Mouse (Mus musculus): ENCODE data around the gene Cnn1.
A peak's percentile ranks its signal among the peaks of the same experiment; 100 is the strongest.

Gene Cnn1

DNA sequence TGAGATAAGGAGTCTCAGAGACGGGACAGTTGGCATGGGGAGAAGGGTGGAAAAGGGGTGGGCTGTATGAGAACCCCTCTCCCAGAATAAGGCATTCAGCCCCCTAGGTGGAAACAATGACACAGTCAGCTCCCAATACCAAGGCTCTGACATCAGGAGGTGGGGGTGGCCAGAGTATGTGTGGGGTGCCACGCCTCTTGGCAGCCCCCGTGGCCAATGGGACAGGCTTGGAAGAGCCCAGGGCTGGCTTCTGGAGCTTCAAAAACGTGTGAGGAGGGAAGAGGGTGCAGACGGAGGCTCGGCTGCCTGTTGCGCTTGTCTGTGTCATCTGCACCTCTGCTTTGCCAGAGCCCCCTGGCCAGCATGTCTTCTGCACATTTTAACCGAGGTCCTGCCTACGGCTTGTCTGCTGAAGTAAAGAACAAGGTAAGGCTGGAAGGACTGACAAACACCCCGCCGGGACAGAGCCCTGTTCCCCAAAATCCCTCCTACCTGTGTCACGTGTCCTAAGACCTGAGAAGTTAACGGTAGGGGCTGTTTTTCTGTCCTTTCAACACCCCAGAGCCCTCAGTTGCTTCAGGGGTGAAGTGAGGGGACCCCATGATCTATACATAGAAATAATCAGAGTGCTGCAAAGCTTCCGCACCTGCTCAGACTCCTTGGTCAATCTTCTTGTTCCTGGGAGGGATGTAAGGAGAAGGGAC is at the start of gene Cnn1:
Gene Cnn1 (plus strand): TSS at position 224 of the 704 bp plus-strand sequence.
- DNase-seq (ENCODE audit: extremely low read depth, low read depth), result no peak

DNA sequence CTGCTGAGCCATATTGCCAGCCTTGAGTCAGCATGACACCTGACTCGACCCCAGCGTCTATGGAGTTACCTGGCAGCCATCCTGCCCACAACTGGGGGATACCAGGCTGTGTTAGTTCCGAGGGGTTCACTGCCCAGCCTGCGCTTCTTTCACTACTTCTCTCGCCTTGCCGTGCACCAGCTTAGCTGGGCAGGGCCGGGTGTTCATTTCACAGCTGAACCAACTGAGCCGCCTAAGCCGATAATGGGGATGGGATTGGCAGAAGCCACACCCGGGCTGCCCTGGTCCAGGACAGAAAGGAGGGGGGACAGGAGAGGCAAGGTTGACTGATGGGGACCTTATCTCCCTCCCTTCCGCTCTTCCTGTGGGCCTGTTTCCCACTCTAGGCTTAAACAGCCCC is 49.7 kb upstream of the Cnn1 start:
- DNase-seq (ENCODE audit: extremely low read depth, low read depth), result no peak

DNA sequence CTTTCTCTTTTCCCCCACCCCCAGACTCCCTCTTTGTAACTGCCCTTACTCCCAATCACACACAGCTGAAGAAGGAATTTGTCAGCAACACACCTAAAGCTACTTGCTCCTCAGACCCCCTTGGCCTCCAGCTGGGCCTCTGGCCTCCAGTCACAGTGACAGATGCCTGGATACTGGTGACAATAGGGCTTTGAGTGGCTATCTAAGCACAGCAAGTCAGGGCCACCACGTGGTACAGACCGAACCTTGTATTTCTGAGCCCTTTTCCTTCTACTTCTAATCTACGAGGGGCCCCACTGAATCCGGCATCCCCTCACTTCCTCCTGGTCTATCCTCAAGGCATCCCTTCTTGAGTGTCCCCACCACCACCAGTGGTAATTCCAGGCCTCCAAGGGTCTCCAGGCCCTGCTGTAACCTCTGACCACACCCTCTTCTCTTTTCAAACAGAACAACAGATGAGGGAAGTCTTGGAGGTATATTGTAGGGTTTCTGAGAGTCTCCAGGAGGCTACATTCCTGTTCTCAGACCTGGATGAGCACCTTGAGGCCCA is 49.2 kb upstream of the Cnn1 start:
- no peak for DNase-seq (ENCODE audit: extremely low read depth, low read depth)

DNA sequence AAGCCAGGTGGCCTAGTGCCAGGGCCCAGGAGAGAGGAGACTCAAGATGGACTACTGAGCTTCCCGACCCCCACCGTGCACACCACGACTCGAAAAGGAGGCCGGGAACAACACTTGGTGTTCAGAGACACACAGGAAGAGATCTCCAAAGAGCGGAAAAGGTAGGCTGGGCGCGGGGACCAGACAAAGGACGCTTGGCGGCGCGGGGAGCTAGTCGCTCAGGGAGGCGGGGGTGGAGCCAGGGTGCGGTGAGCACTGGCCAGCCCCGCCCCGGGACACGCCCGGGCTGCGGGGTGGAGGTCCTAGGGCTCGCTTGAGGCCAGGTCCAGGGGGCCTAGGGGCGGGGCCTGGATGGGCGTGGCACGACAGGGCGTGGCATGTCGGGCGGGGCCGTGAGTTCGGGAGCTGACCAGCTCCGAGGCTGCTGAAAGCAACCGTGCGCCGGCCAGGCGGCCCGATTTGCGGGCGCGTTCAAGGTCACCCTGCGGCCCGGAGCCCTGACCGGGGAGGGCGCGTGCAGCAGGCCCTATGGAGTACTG is 48.6 kb upstream of the Cnn1 start:
- DNase-seq (ENCODE audit: extremely low read depth, low read depth), result no peak

DNA sequence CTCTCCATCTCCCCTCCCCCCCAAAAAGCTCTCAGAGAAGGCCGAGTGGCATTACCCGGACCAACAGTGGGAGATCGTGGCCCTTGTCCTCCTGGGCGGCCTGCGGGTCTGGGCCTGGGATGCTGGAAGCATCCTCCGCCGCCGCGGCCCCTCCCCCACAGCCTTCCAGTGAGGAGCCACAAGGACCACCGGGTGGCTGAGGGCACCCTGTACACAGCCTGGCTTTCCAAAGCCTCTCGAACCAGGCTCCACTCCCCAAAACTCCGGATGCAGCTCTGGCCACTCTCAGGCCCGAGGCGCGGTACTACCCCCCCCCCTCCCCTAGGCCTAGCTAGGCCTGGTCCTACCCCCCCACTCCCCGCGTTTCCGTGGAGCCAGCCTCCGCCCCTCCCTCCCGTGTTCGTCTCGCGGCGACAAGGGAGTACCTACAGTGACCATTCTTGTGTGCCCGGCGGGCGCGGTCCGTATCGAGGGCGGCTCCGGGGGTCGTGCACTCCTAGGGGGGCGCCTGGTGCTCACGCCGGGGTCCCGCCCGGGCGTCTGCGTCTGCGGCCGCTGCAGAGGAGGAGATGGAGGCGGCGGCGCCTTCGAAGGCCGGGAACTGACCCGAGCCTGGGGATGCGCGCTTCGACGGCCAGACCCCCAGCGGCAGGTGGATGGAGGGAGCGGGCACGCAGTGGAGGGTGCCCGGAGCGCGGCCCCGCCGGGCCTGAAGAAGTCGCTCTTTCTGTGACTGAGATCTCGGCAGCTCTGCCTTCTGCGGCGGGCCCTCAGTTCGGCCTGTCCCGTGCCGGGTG is 47.7 kb upstream of the Cnn1 start:
- DNase-seq (ENCODE audit: extremely low read depth, low read depth), result no peak

DNA sequence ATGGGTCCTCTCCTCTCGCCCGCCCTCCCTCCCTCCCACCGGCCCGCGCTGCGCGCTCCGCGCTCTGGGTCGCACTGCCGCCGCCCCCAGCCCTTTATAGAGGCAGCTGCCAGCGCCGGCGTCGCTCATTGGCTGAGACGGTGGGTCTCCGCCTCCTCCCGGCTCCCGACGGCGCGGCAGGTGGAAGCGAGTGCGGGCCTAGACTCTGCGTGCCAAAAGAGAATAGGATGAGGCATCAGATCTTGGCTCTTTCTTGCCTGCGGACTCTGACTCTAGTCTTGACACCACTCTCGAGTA is 47.1 kb upstream of the Cnn1 start, which contains the start of gene Elavl3:
Gene Elavl3 (minus strand): TSS at position 66 of the 297 bp plus-strand sequence.
- DNase-seq (ENCODE audit: extremely low read depth, low read depth), result no peak

DNA sequence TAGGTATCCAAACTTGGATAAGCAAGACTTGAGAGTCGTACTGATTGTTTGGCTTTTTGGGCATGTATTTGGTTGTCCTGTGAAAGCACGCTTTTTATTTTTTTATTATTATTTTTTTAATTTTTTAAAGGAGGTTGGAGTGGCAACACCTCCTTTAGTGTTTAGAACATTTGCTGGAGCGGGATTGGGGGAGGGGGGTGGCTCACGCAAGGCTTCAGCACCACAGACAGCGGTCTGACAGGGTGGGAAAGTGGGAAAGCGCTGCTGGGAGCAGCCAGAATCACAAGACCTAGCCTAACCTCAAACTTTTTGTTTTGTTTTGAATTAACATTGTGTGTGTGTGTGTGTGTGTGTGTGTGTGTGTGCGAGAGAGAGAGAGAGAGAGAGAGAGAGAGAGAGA is 45.4 kb upstream of the Cnn1 start:
- no peak for DNase-seq (ENCODE audit: extremely low read depth, low read depth)

DNA sequence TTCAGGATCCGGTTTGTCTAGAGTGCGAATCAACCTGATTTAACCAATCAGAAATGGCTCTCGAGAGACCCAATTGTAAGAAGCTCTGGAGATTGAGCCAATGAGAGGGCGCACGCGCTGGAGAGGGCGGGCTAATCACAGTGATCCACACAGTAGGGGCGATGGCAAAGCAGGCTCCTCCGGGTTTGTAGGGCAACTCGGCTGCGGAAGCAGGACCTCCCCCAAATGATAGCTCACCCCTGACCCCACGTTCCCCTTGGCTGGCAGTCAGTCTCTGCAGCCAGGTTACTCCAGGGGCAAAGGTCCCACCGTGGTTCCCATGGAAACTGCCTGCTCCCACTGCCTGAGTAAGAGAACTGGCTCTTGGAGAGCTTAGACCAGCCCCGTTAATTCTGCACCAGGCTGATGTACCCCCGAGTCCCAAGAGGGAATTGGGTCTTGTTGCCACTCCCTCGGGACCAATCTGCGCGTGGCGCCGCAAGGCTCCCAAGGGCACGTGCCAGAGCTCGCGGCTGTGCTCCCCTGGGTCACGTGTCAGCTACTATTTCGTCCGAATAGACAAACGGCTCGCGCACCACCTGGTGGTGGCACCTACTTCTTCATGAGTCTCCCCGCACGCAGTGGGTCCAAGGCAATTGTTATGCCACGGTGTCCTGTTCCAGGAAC is 44.5 kb upstream of the Cnn1 start:
- peak; percentile 64 for DNase-seq (ENCODE audit: extremely low read depth, low read depth)

DNA sequence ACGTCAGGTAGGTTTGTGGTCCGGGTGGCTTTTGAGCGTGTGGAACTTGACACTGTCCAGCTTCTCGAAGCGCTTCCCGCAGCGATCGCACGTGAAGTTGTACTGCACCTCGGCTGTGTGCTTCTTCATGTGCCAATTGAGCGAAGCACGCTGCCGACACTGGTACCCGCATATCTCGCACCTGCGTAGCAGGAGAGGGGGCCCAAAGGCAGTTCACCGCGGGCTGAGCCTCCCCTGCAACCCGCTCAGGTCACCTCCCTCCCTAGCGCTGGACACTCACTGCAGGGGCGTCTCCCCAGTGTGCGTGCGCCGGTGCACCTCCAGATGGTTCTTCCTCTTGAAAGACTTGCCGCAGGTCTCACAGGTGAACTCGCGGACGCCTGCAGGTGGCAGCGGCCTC is 43.3 kb upstream of the Cnn1 start:
- no peak for DNase-seq (ENCODE audit: extremely low read depth, low read depth)

DNA sequence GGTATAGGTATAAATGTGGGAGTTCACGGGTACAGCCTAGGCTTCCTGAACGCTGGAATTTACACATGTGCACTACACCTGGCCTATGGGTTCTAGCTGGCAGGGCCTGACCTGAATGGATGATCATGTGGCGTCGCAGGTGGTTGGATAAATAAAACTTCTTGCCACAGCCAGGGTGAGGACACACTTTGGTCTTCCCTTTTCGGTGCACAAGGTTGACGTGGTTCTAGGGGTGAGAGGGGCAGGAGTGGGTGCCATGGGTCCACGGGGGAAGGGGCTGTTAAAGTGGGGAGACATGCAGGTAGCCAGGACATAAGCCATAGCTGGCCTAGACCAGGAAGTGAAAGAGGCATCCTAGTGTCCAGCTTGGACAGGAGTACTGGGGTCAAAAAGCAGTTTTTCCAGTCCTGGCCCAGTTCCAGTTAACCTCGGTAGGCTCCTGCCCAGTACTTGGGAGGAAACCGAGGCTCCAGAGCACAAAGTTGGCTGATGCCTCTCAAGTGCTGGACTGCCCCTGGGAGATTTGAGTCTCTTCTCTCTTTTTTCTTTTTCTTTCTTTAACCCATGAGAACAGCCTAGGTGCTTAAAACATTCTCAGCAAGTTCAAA is 42.6 kb upstream of the Cnn1 start:
- no peak for DNase-seq (ENCODE audit: extremely low read depth, low read depth)

DNA sequence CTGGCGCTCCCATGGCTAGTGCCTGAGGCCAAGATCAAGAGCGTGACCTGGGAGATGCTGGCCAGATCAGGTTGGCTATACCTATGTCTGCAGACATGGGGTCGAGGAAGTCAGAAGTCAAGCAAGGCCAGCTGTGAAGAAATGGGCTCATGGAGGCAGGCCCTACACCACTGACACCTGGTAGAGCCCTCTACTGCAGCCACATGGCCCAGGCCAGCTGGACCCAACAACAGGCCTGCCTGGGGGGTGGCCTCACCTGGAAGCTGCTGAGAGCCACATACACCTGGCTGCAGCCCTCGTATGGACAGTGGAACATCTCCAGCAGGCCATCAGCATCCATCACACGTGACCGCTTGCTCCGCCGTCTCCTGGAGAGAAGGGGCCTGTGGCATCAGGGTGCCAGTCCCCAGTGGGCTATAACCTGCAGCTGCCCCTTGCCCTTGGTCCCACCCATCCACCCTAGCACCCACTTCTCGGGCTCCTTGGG is 41.9 kb upstream of the Cnn1 start:
- DNase-seq (ENCODE audit: extremely low read depth, low read depth), result no peak

DNA sequence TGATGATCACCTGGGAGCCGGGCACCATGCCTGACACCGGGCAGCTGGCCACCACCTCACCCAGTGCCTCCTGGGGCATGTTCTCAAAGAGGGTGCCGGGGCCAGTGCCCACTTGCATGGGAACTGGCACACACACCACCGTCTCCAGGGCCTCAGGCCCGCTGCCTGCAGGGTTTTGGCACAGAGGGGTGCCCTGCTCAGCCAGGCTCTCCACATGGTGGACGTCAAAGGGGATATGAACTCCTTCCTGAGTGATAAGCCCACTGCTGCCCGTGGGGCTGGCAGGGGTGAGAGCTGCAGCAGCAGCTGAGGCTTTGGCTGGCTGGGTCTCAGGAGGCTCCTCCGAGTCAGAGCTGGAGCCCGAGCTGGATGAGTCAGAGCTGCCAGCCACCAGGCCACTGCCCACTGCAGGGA is 41.0 kb upstream of the Cnn1 start:
- no peak for DNase-seq (ENCODE audit: extremely low read depth, low read depth)

DNA sequence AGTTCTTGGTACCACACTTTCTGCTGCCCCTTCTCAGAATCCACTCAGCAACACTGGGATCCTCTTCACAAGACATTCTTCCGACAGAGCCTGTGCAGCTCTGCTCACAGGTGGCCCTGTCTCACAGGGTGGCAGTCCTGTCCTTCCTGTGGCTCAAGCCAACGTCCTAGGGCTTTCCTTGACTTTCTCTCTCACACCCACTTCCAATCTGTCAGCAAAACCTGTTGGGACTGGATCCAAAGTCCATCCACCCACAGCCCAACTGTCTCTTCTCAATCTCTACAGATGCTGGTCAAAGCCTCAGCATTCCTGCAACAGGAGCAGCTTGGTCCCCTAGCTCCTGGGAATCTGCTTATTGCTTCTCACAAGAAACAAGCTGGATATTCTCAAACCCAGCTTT is 37.7 kb upstream of the Cnn1 start:
- DNase-seq (ENCODE audit: extremely low read depth, low read depth), result no peak

DNA sequence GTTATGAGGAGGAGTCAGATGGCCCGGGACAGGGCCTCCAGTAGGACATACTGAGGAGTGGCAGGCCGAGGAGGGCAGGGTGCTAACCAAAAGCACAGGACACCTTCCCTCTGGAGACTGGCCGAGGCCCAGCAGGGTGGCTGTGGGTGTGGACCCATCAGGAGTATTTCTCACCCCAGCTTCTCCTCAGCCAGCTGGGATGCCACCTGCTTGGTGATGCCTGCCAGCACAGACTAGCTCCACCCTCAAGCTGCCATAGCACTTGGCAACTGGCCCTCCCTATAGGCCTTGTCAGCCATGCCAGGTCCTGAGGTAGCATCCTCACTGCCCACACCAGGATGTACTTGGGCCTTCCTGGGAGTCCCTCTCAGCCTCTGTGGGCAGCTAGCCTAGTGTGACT is 34.7 kb upstream of the Cnn1 start:
- DNase-seq (ENCODE audit: extremely low read depth, low read depth), result no peak

DNA sequence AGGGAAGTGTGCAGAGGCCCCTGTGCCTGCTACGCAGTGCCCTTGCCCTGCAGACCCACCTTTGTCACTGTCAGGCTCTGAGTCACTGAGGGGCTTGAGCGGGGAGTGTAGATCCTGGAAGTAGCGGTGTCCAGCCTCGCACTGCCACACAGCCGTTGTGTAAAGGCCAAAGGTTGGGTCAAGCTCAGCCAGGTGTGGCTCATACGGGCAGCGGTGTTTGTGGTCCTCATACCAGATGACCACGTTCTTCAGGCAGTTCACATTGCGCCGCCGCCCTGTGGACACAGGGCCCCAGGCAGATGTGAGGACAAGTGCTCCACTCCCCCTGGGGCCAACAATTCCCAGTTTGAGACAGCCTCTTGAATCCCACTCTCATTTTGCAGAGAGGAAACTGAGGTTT is 33.4 kb upstream of the Cnn1 start:
- DNase-seq (ENCODE audit: extremely low read depth, low read depth), result no peak

DNA sequence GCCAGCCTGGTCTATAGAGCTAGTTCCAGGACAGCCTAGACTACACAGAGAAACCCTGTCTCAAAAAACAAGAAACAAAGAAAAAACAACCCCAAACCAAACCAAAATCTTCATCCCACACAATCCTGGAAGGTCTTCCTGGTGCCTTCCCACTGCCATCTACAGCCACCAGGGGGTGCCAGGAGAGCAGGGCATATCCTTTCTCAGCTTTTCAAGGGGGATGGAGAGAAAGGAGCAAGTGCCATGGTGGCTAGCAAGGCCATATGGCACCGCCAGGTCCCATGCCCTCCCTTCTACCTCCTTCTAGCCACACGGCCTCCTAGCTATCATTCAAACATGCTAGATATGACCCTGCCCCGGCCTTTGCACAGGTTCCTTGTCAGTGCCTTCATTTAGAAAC is 32.6 kb upstream of the Cnn1 start:
- DNase-seq (ENCODE audit: extremely low read depth, low read depth), result no peak

DNA sequence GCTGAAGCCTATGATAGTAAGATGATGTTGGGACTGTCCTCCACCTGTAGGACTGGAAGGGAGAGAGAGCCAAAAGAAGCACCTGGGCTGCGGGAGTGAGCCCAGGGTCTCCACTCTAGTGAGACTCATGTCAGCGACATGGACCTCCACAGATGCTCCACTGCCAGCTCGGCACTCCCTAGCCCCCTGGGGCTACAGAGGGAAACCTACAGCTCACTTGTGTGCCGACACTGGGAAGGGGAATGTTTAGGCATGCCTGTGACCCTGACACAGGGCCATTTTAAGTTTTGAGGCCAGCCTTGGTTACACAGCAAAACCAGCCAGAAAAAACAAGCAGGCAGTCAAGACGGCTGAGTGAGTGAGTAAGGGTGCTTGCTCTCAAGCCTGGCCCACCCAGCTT is 31.8 kb upstream of the Cnn1 start:
- DNase-seq (ENCODE audit: extremely low read depth, low read depth), result no peak

DNA sequence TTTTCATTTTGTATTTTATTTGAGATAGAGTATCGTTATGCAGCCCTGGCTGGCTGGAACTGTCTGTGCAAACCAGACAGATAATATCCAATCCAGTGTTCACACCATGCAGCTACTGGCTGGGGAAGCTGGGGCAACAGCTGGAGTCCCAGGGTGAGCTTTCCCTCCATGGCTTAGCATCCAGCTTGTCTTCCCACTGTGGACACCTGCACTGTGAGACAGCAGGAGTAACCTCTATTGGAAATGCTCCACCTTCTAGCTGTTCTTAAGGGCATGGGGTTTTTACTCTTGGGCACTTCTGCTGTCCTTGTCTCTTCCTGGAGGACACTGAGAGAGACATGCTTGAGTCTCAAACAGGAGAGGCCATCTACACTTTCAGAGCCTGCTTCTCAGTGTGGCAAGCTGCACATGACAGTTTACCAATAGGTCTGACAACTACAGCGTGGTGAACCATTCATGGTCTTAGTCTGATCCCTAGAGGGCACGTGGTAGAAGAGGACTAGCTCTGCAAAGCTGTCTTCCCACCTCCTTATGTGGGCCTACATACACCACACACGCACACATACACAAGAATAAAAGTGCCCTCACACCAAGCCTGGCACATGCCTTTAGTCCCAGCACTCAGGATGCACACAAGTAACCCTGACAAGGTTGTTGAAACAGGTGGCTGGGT is 29.0 kb upstream of the Cnn1 start:
- no peak for DNase-seq (ENCODE audit: extremely low read depth, low read depth)

DNA sequence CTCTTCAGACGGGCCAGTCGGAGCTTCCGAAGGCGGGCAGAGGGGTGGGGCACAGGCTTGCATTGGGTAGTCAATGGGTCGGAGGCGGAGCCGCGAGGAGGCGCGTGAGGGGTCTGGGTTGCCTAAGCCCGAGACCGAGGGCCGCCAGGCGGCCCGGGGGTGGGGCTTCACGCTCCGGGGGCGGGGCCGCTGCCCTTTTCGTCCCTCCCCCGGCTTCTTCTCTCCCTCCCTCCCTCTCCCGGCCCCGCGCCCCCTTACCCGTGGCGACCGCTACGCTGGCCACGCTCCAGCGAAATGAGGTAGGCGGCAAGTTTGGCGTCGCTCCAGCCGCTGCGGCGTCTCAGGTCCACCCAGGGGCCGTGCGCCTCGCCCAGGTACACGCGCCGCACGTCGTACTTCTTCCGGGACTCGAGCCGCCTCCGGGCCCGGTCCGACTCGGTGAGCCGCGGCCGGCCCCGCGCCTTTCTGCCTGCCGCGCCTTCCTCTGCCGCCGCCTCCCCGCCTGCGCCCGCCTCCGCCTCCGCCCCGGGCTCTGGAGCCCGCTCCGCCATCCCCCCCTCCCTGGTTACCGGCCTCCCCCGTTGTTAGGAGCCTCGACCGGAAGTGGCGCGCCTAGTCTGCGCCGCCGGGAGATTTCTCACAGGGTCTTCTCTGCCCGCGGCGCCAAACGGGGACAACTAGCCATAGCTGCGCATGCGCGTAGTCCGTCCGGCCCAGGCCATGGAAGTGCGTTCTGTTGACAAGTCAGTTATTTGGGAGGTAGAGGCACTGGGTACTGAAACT is 28.0 kb upstream of the Cnn1 start, which contains the start of the genes Gm49318 and Zfp653:
Gene Gm49318 (minus strand): TSS at position 469 of the 783 bp plus-strand sequence.
Gene Zfp653 (minus strand): TSS at position 586 of the 783 bp plus-strand sequence.
- DNase-seq (ENCODE audit: extremely low read depth, low read depth), result peak; percentile 93

DNA sequence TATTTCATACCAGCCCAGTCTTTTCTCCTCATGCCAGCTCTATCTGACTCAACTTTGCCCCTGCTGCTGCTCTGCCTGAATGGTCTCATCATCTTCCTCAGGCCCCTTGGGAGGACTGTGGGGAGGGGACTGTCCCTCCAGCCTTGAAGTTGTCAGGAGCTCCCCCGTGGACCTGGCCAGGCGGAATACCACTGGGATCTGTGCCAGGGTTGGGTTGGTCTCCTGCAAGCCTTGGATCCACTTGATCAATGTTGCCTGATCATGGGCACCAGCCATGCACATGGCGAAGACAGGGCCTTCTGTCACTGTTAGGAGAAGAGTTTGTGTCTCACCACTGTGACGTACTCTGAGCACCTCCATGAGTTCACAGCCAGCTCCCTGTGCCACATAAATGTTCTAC is 26.7 kb upstream of the Cnn1 start:
- no peak for DNase-seq (ENCODE audit: extremely low read depth, low read depth)

Measured in MEL-GATA-1-ER (cell line).